Mouse (Mus musculus) Patski (cell line): ENCODE data around the gene Rps11. TPM values are rescaled to one million over a fixed set of nuclear protein-coding genes. Genes with fewer than 3 reads are reported as not detected.
A peak's percentile ranks its signal among the peaks of the same experiment; 100 is the strongest.
"Not testable (repeated sequence)": the region's sequence is repeated elsewhere in the genome, so short reads cannot be mapped to it uniquely, and the experiment has no call there.

ENCODE experiments used
- ATAC-seq: fragments of 100-300 bp; one replicate; pipeline ENCODE4 v1.8.0; 2021
- CTCF ChIA-PET: fragments of 350-600 bp; sonication (Branson Sonifier 250); formaldehyde crosslinking; loops from one replicate; lab custom pipeline; 2022; ENCODE audit warnings: inconsistent platforms; lab: Charles Lee
- POLR2A ChIA-PET: fragments of 350-600 bp; sonication (Branson Sonifier 250); formaldehyde crosslinking; loops from one replicate; lab custom pipeline; 2022; ENCODE audit warnings: antibody characterized with exemption, inconsistent platforms; lab: Charles Lee
- DNase-seq: peaks from one replicate; pipeline ENCODE4 v3.0.0-alpha.2; 2011; ENCODE audit warnings: low read depth, low spot score
- H3K27me3 ChIP-seq: fragments of 371-371 bp; one replicate; pipeline ENCODE4 v1.5.1; 2021
- CTCF ChIP-seq: fragments of 100-300 bp; IDR thresholded peaks from one replicate; pipeline ENCODE4 v1.5.1; 2021
- in situ Hi-C: fragments of 300-500 bp; cut with MboI; formaldehyde crosslinking; loops from 3 replicates; pipeline ENCODE4 v1.11.1; 2018; ENCODE audit warnings: low pct_unique_long_range_greater_than_20kb, mixed read lengths
- polyA plus RNA-seq: library from polyadenylated mRNA; unstranded; gene quantifications from one replicate; pipeline ENCODE4 v1.2.3, GENCODE M21; 2021

The Rps11 gene
- polyA plus RNA-seq, 1 experiment from 2014 or later, result 920 TPM

GRCm38 (mm10) chr7:45155590-45155989 lies 31.4 kb upstream of the Rps11 start:
- DNase-seq (no peak), ATAC-seq (no peak)
- no peaks in the 10 kb centered on the region for H3K27me3 ChIP-seq
- CTCF ChIA-PET, result interaction anchor here (0.6 to 1.6 kb wide), 3 partner anchors 7 to 145 kb away, joined by 3 to 5 read pairs (median 3); partner anchors contain the start of gene Slc17a7
- POLR2A ChIA-PET, result interaction anchor here (0.6 kb wide), 1 partner anchor 49 kb away, joined by 3 read pairs; the partner anchor contains the start of gene Ccdc155
- in situ Hi-C loops, result no loop called here
- no peak for TF ChIP-seq CTCF

GRCm38 (mm10) chr7:45154993-45155514 lies 30.8 kb upstream of the Rps11 start:
- no peaks in the 10 kb centered on the region for H3K27me3 ChIP-seq
- CTCF ChIA-PET, result interaction anchor here (0.6 to 2.7 kb wide), 5 partner anchors 8 to 146 kb away, joined by 3 to 10 read pairs (median 3); partner anchors contain the start of genes Flt3l, Gm45713 and Slc17a7
- DNase-seq (no peak), ATAC-seq (no peak)
- TF ChIP-seq CTCF, result no peak
- POLR2A ChIA-PET, result interaction anchor here (0.6 to 0.7 kb wide), 2 partner anchors 11 to 50 kb away, joined by 3 read pairs; partner anchors contain the start of gene Ccdc155
- in situ Hi-C loops, result no loop called here

- ChIA-PET CTCF (interaction anchor here (0.7 to 2.7 kb wide), 4 partner anchors 9 to 94 kb away, joined by 3 to 10 read pairs (median 4); partner anchors contain the start of genes Flt3l, Gm45713 and Slc17a7), POLR2A (interaction anchor here (0.7 kb wide), 1 partner anchor 11 kb away, joined by 3 read pairs; no protein-coding TSS in a partner anchor)
- peak; percentile 62 for DNase-seq
- ATAC-seq, result peak; percentile 83
- in situ Hi-C loops, result no loop called here
- TF ChIP-seq CTCF, result no peak
- H3K27me3 ChIP-seq, result no peaks in the 10 kb centered on the region
Measured at GRCm38 (mm10) chr7:45154096-45154992, 30.1 kb upstream of the Rps11 start, which contains the start of the genes Pih1d1 and Aldh16a1. Gene Pih1d1, plus strand, starts transcription at chr7:45154303. Gene Aldh16a1, minus strand, starts transcription at chr7:45154584.

GRCm38 (mm10) chr7:45153586-45153985 lies 29.3 kb upstream of the Rps11 start:
- no peaks in the 10 kb centered on the region for H3K27me3 ChIP-seq
- ATAC-seq, result no peak
- ChIA-PET POLR2A (no interaction called here), CTCF (interaction anchor here (2.7 kb wide), 1 partner anchor 16 kb away, joined by 10 read pairs; the partner anchor contains the start of genes Flt3l and Gm45713)
- in situ Hi-C loops, result no loop called here
- DNase-seq, result no peak
- no peak for TF ChIP-seq CTCF

GRCm38 (mm10) chr7:45153052-45153451 lies 28.8 kb upstream of the Rps11 start:
- in situ Hi-C loops, ATAC-seq, DNase-seq, H3K27me3 ChIP-seq, POLR2A ChIA-PET: not testable (repeated sequence)
- CTCF ChIA-PET, result interaction anchor here (2.7 kb wide), 1 partner anchor 16 kb away, joined by 10 read pairs; the partner anchor contains the start of genes Flt3l and Gm45713

- POLR2A ChIA-PET, result no interaction called here
- DNase-seq (no peak), ATAC-seq (no peak)
- CTCF ChIA-PET, result interaction anchor here (1.1 kb wide), 1 partner anchor 13 kb away, joined by 4 read pairs; no protein-coding TSS in a partner anchor
- in situ Hi-C loops, result no loop called here
- no peaks in the 10 kb centered on the region for H3K27me3 ChIP-seq
- no peak for TF ChIP-seq CTCF
Measured at GRCm38 (mm10) chr7:45151303-45151702, 27.1 kb upstream of the Rps11 start.

- no peak for DNase-seq
- ChIA-PET CTCF (no interaction called here), POLR2A (interaction anchor here (0.7 to 1.1 kb wide), 2 partner anchors 23 to 203 kb away, joined by 4 read pairs; no protein-coding TSS in a partner anchor)
- no peaks in the 10 kb centered on the region for H3K27me3 ChIP-seq
- no peak for ATAC-seq
- TF ChIP-seq CTCF, result no peak
- in situ Hi-C loops, result no loop called here
Measured at GRCm38 (mm10) chr7:45150321-45150720, 26.1 kb upstream of the Rps11 start.

GRCm38 (mm10) chr7:45149545-45149944 lies 25.3 kb upstream of the Rps11 start:
- ATAC-seq (no peak), DNase-seq (no peak)
- CTCF ChIA-PET, result no interaction called here
- in situ Hi-C loops, result no loop called here
- TF ChIP-seq CTCF, result no peak
- H3K27me3 ChIP-seq, result no peaks in the 10 kb centered on the region
- POLR2A ChIA-PET, result interaction anchor here (1.1 kb wide), 1 partner anchor 22 kb away, joined by 4 read pairs; no protein-coding TSS in a partner anchor

GRCm38 (mm10) chr7:45148534-45149098 lies 24.4 kb upstream of the Rps11 start:
- CTCF ChIA-PET, result no interaction called here
- no peaks in the 10 kb centered on the region for H3K27me3 ChIP-seq
- POLR2A ChIA-PET, result interaction anchor here (0.5 kb wide), 1 partner anchor 174 kb away, joined by 3 read pairs; no protein-coding TSS in a partner anchor
- no peak for TF ChIP-seq CTCF
- no peak for DNase-seq
- in situ Hi-C loops, result no loop called here
- ATAC-seq, result no peak

- in situ Hi-C loops, result no loop called here
- H3K27me3 ChIP-seq, result no peaks in the 10 kb centered on the region
- ATAC-seq (no peak), DNase-seq (no peak)
- ChIA-PET CTCF (no interaction called here), POLR2A (interaction anchor here (0.5 kb wide), 1 partner anchor 173 kb away, joined by 3 read pairs; no protein-coding TSS in a partner anchor)
- no peak for TF ChIP-seq CTCF
Measured at GRCm38 (mm10) chr7:45147899-45148298, 23.7 kb upstream of the Rps11 start.
